Mouse (Mus musculus): ENCODE results near the gene Vmn1r43. TPM values are rescaled to one million over a fixed set of nuclear protein-coding genes. Genes with fewer than 3 reads are reported as not detected.

Vmn1r43 gene
- polyA plus RNA-seq (2021; fragmentation: Nextera tagmentation): not detected in 2 replicates
- long read RNA-seq, experiment 1: 0 reads
- long read RNA-seq, experiment 2: 0 reads

GRCm38 (mm10) chr6:89876313-89876712 is at the start of gene Vmn1r43, which contains the start of gene Vmn1r42:
Gene Vmn1r43, minus strand, starts transcription at chr6:89876413.
Gene Vmn1r42, minus strand, starts transcription at chr6:89876413.

DNA sequence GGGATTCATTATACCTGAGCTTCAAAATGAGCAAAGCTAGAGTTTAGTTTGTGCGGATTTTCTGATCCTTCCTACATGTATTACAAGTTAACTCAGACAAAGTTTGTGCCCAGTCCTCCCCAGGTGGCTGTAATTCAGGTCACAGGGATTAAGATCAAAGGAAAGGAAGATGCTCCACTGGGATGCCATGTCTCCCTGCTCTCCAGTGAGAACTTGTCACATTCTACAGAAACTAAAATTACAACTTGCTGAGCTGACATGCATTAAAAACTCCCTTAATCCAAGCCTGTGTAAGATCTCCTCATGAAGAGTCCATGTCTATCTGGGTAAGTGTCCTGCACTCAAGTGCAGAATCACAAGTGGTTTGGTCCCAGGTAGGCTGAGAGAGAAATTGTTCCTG is 7.1 kb upstream of the Vmn1r43 start, which contains the start of gene Vmn1r44:
Gene Vmn1r44 (plus strand): TSS at position 301 of the 400 bp plus-strand sequence.

Other genes with a start within 250 kb of the Vmn1r43 start
- gene Txnrd3, start 232.4 kb downstream of the Vmn1r43 start, polyA plus RNA-seq (2021; fragmentation: Nextera tagmentation): 3.1 and 3.7 TPM in 2 replicates
- not detected in 2 replicates for gene Vmn1r40, start 168.9 kb downstream of the Vmn1r43 start, polyA plus RNA-seq (2021; fragmentation: Nextera tagmentation)
- not detected in 2 replicates for gene Vmn1r41, start 135.6 kb downstream of the Vmn1r43 start, polyA plus RNA-seq (2021; fragmentation: Nextera tagmentation)
- not detected in 2 replicates for gene Vmn1r42, start within 50 bp of the Vmn1r43 start, polyA plus RNA-seq (2021; fragmentation: Nextera tagmentation)
- not detected in 2 replicates for gene Vmn1r44, start 7.2 kb upstream of the Vmn1r43 start, polyA plus RNA-seq (2021; fragmentation: Nextera tagmentation)
- not detected in 2 replicates for gene Vmn1r45, start 64.2 kb upstream of the Vmn1r43 start, polyA plus RNA-seq (2021; fragmentation: Nextera tagmentation)
- gene Vmn1r46, start 92.9 kb upstream of the Vmn1r43 start, polyA plus RNA-seq (2021; fragmentation: Nextera tagmentation): not detected in 2 replicates
- gene Vmn1r47, start 139.7 kb upstream of the Vmn1r43 start, polyA plus RNA-seq (2021; fragmentation: Nextera tagmentation): not detected in 2 replicates
- not detected in 2 replicates for gene Vmn1r48, start 160.4 kb upstream of the Vmn1r43 start, polyA plus RNA-seq (2021; fragmentation: Nextera tagmentation)
- not detected in 2 replicates for gene Vmn1r49, start 202.1 kb upstream of the Vmn1r43 start, polyA plus RNA-seq (2021; fragmentation: Nextera tagmentation)
- gene Vmn1r50, start 225.0 kb upstream of the Vmn1r43 start, polyA plus RNA-seq (2021; fragmentation: Nextera tagmentation): not detected in 2 replicates
- gene Vmn1r51, start 246.2 kb upstream of the Vmn1r43 start, polyA plus RNA-seq (2021; fragmentation: Nextera tagmentation): not detected in 2 replicates

Data from left cerebral cortex, adult 6 months (tissue).